Mouse (Mus musculus) layer of hippocampus, postnatal 10 days (tissue): ENCODE results near the gene Otulinl. TPM values are rescaled to one million over a fixed set of nuclear protein-coding genes. Genes with fewer than 3 reads are reported as not detected.

Experiments
- DNase-seq, 2 experiments: peaks; one replicate each; pipeline ENCODE4 v3.0.0; 2021; ENCODE audit warnings: low spot score in 2 of 2
- total RNA-seq, 2 experiments: library from RNA; stranded (reverse); gene quantifications; 2 replicates each; pipeline ENCODE4 v1.2.3; 2021

The Otulinl gene
- total RNA-seq, 2 experiments from 2014 or later = 20.8 to 24.9 TPM

GRCm38 (mm10) chr15:27618778-27619533 lies 62.4 kb downstream of the Otulinl start:
- DNase-seq = no peak

- DNase-seq = no peak
Observed at GRCm38 (mm10) chr15:27617227-27617626, 64.2 kb downstream of the Otulinl start.

- DNase-seq = peak in 1 of 2 experiments; percentile 39
Observed at GRCm38 (mm10) chr15:27616159-27616558, 65.2 kb downstream of the Otulinl start.

GRCm38 (mm10) chr15:27613255-27613654 lies 68.1 kb downstream of the Otulinl start:
- no peak for DNase-seq

- peak; percentile 71 to 79 for DNase-seq
Observed at GRCm38 (mm10) chr15:27612533-27613221, 68.7 kb downstream of the Otulinl start.

GRCm38 (mm10) chr15:27609554-27609953 lies 71.8 kb downstream of the Otulinl start:
- DNase-seq = no peak

- no peak for DNase-seq
Observed at GRCm38 (mm10) chr15:27605252-27605651, 76.1 kb downstream of the Otulinl start.

Other genes with a start within 250 kb of the Otulinl start
- 100 to 1,000 TPM; 124 to 138 TPM for gene Ank, start 214.9 kb downstream of the Otulinl start, total RNA-seq
- gene Otulin, start 50.9 kb downstream of the Otulinl start, total RNA-seq = 10 to 100 TPM; 24.7 to 28.7 TPM